Comparison of ENCODE assay signal across 9 mouse cellular contexts in genomic region chr5:123444069-123444468, GRCm38 (mm10). TPM values are rescaled to one million over a fixed set of nuclear protein-coding genes. Genes with fewer than 3 reads are reported as not detected.
A peak's percentile ranks its signal among the peaks of the same experiment; 100 is the strongest.
DNase-seq lines count a peak whose midpoint lies in the region; ATAC-seq lines count a peak whose summit lies in the region.
"Had no signal": no experiment of that assay in that cellular context is flagged by ENCODE, and none has a peak within 500 bp of the region (broad histone marks: within the 10 kb centered on the region; RNA-seq: fewer than 3 reads in every experiment).

No protein-coding gene starts in this region.

- 52% methylated on average over 4 of the region's 4 CpGs for WGBS in midbrain, embryonic 14.5 days
- WGBS in midbrain, embryonic 13.5 days = 44% methylated on average over 4 of the region's 4 CpGs
- WGBS in embryonic facial prominence, embryonic 11.5 days = 48% methylated on average over 4 of the region's 4 CpGs

- no peak overlapping the region for H3K4me2 ChIP-seq in midbrain, embryonic 14.5 days (ENCODE audit: low read length)
- no peak overlapping the region for H3K4me2 ChIP-seq in midbrain, embryonic 13.5 days (replicated peaks)
- H3K4me2 ChIP-seq in embryonic facial prominence, embryonic 11.5 days (ENCODE audit: low read depth, low read length) = no peak overlapping the region

- intact Hi-C loops in heart, postnatal 36 days (cut with DNase I) = loop anchor here (1.0 to 5.0 kb wide), 3 partner anchors 55 to 168 kb away; partner anchors contain the start of gene Diablo
- intact Hi-C loops in left cerebral cortex, postnatal 25 days (cut with DNase I) = loop anchor here (2.0 to 5.0 kb wide), 2 partner anchors 55 to 168 kb away; no protein-coding TSS in a partner anchor

- peak; percentile 79 for DNase-seq in midbrain, embryonic 14.5 days
- peak; percentile 69 to 77 for DNase-seq in adrenal gland, postnatal 36 days
- peak; percentile 72 for DNase-seq in embryonic facial prominence, embryonic 11.5 days (ENCODE audit: low spot score)
- DNase-seq in heart, postnatal 36 days = peak; percentile 78 to 81
- DNase-seq in left cerebral cortex, postnatal 25 days (ENCODE audit: low spot score in 2 of 2) = peak; percentile 72 to 90
- DNase-seq in ovary, adult 18-20 months (ENCODE audit: low spot score) = peak; percentile 32
- DNase-seq in thymus, postnatal 14 days = peak; percentile 63

- peaks cover 65% of the 10 kb centered on the region for H3K36me3 ChIP-seq in midbrain, embryonic 14.5 days (ENCODE audit: control insufficient read depth, insufficient read depth, low read length)
- peaks cover 71% of the 10 kb centered on the region for H3K36me3 ChIP-seq in midbrain, embryonic 13.5 days
- H3K36me3 ChIP-seq in embryonic facial prominence, embryonic 11.5 days (replicated peaks; ENCODE audit: control insufficient read depth, insufficient read depth, low read depth, low read length) = no peaks in the 10 kb centered on the region; the same call in none of the 2 replicates

- H3K27me3 ChIP-seq in midbrain, embryonic 14.5 days (ENCODE audit: control insufficient read depth, insufficient read depth, low read length) = no peaks in the 10 kb centered on the region
- H3K27me3 ChIP-seq in midbrain, embryonic 13.5 days = no peaks in the 10 kb centered on the region
- H3K27me3 ChIP-seq in embryonic facial prominence, embryonic 11.5 days (ENCODE audit: control insufficient read depth, insufficient read depth, low read length) = no peaks in the 10 kb centered on the region

- no peak for ATAC-seq in midbrain, embryonic 14.5 days (ENCODE audit: low FRiP score, low TSS enrichment)
- ATAC-seq in midbrain, embryonic 13.5 days = no peak; the same call in 1 of the 2 replicates
- no peak for ATAC-seq in embryonic facial prominence, embryonic 11.5 days (replicated peaks; ENCODE audit: insufficient number of reproducible peaks, low FRiP score, low TSS enrichment, low read depth)

- H3K9ac ChIP-seq in midbrain, embryonic 14.5 days (replicated peaks; ENCODE audit: low read length) = no peak overlapping the region
- H3K9ac ChIP-seq in midbrain, embryonic 13.5 days (replicated peaks) = no peak overlapping the region
- H3K9ac ChIP-seq in embryonic facial prominence, embryonic 11.5 days (replicated peaks; ENCODE audit: low read length) = no peak overlapping the region

- no peak overlapping the region for H3K27ac ChIP-seq in midbrain, embryonic 14.5 days (replicated peaks; ENCODE audit: low read depth, low read length)
- no peak overlapping the region for H3K27ac ChIP-seq in midbrain, embryonic 13.5 days
- H3K27ac ChIP-seq in embryonic facial prominence, embryonic 11.5 days (replicated peaks; ENCODE audit: low read depth, low read length) = no peak overlapping the region

- H3K9me3 ChIP-seq in midbrain, embryonic 14.5 days (ENCODE audit: control insufficient read depth, low read length) = no peaks in the 10 kb centered on the region
- H3K9me3 ChIP-seq in midbrain, embryonic 13.5 days = no peaks in the 10 kb centered on the region
- no peaks in the 10 kb centered on the region for H3K9me3 ChIP-seq in embryonic facial prominence, embryonic 11.5 days (replicated peaks; ENCODE audit: control insufficient read depth, low read length)

- no peak overlapping the region for H3K4me3 ChIP-seq in midbrain, embryonic 14.5 days (replicated peaks; ENCODE audit: low read depth, low read length)
- no peak overlapping the region for H3K4me3 ChIP-seq in midbrain, embryonic 13.5 days (replicated peaks)
- H3K4me3 ChIP-seq in embryonic facial prominence, embryonic 11.5 days (ENCODE audit: low read depth, low read length) = no peak overlapping the region

- H3K4me1 ChIP-seq in midbrain, embryonic 14.5 days (ENCODE audit: control insufficient read depth, insufficient read depth, low read length) = no peaks in the 10 kb centered on the region
- no peaks in the 10 kb centered on the region for H3K4me1 ChIP-seq in midbrain, embryonic 13.5 days (replicated peaks)
- H3K4me1 ChIP-seq in embryonic facial prominence, embryonic 11.5 days (ENCODE audit: control insufficient read depth, insufficient read depth, low read length) = no peaks in the 10 kb centered on the region

RNA-seq across cellular contexts. Expression of gene Lrrc43, which starts 45.0 kb away (rescaled TPM):
- 0.20 and 0.41 TPM in 2 replicates for polyA plus RNA-seq in midbrain, embryonic 14.5 days (2014; fragmentation: Nextera tagmentation; extraction: Ambion mirVana)
- 0.15 and 0.28 TPM in 2 replicates for polyA plus RNA-seq in midbrain, embryonic 13.5 days (2015; fragmentation: Nextera tagmentation; extraction: Ambion mirVana)
- total RNA-seq in adrenal gland, postnatal 36 days (2021) = not detected
- 0.10 TPM in 1 of 2 replicates, not detected in the other for polyA plus RNA-seq in embryonic facial prominence, embryonic 11.5 days (2014; fragmentation: Nextera tagmentation; extraction: Ambion mirVana)
- total RNA-seq in heart, postnatal 36 days (2021) = not detected
- total RNA-seq in left cerebral cortex, postnatal 25 days (2021) = under 1 TPM; 0.34 to 0.57 TPM

RNA-seq across cellular contexts. Expression of gene Il31, which starts 45.2 kb away (rescaled TPM):
- not detected in 2 replicates for polyA plus RNA-seq in midbrain, embryonic 14.5 days (2014; fragmentation: Nextera tagmentation; extraction: Ambion mirVana)
- polyA plus RNA-seq in midbrain, embryonic 13.5 days (2015; fragmentation: Nextera tagmentation; extraction: Ambion mirVana) = not detected in 2 replicates
- total RNA-seq in adrenal gland, postnatal 36 days (2021) = not detected
- polyA plus RNA-seq in embryonic facial prominence, embryonic 11.5 days (2014; fragmentation: Nextera tagmentation; extraction: Ambion mirVana) = not detected in 2 replicates
- total RNA-seq in heart, postnatal 36 days (2021) = not detected
- total RNA-seq in left cerebral cortex, postnatal 25 days (2021) = not detected
- polyA plus RNA-seq: heart, embryonic 16.5 days had no signal

RNA-seq across cellular contexts. Expression of gene Mlxip, which starts 49.5 kb away (rescaled TPM):
- 18.7 and 23.0 TPM in 2 replicates for polyA plus RNA-seq in midbrain, embryonic 14.5 days (2014; fragmentation: Nextera tagmentation; extraction: Ambion mirVana)
- polyA plus RNA-seq in midbrain, embryonic 13.5 days (2015; fragmentation: Nextera tagmentation; extraction: Ambion mirVana) = 17.4 and 18.7 TPM in 2 replicates
- 10 to 100 TPM; 22.7 to 25.9 TPM for total RNA-seq in adrenal gland, postnatal 36 days (2021)
- polyA plus RNA-seq in embryonic facial prominence, embryonic 11.5 days (2014; fragmentation: Nextera tagmentation; extraction: Ambion mirVana) = 13.9 and 14.0 TPM in 2 replicates
- 10 to 100 TPM; 30.4 to 31.8 TPM for total RNA-seq in heart, postnatal 36 days (2021)
- total RNA-seq in left cerebral cortex, postnatal 25 days (2021) = 10 to 100 TPM; 16.3 to 18.0 TPM
